ENCODE assay signal across 10 mouse cellular contexts in the genomic region with DNA sequence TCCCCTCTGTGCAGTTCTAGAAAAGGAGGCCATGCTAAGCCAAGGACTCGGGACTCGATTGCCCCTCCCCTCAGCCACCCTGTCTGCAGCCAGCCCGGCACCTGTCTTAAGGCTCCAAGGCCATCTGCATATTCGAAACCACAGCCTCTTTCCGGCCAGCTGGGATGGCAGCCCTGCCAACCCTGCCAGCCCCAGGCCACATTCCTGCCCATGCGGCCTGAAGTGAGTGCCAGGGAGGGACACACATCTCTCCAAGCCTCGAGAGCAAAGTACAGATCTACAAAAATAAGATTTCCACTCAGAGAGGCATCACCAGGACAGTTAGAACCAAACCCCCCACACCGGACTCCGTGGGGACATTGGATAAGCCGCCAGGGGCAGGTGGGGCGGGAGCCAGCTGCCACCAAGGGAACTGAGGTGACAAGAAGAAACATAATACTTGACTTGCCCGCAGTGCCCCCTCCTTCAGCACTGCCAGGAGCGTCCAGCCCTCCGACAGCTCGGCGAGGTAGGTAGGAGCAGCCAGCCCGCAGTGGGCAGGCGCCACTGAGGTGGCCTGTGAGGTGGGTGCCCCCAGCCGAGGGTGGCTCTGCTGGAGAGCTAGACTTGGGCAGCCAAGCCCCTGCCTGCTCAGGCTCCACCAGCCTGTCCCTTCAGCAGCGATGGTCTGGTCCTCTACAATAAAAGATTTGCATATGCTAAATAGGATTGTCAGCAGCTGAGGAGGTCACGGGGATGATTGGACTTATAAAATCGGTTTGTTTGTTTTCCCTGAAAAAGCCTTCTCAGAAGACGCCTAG. TPM values are rescaled to one million over a fixed set of nuclear protein-coding genes. Genes with fewer than 3 reads are reported as not detected.
DNase-seq lines count a peak whose midpoint lies in the region; ATAC-seq and TF ChIP-seq lines count a peak whose summit lies in the region.
"Had no signal": no experiment of that assay in that cellular context is flagged by ENCODE, and none has a peak within 500 bp of the region (broad histone marks: within the 10 kb centered on the region; RNA-seq: fewer than 3 reads in every experiment).

No protein-coding gene starts in this region.

- no peaks in the 10 kb centered on the region for H3K36me3 ChIP-seq in heart, adult 2 months (ENCODE audit: control insufficient read depth, insufficient read depth, low read length)
- H3K36me3 ChIP-seq in heart, embryonic 12.5 days = peaks cover 16% of the 10 kb centered on the region; the same call in 1 of the 2 replicates
- H3K36me3 ChIP-seq in intestine, postnatal 0 days (ENCODE audit: control insufficient read depth, insufficient read depth) = no peaks in the 10 kb centered on the region
- H3K36me3 ChIP-seq: embryonic facial prominence, embryonic 12.5 days had no signal

- H3K9ac ChIP-seq in heart, adult 2 months (ENCODE audit: low read depth, low read length) = no peak overlapping the region
- H3K9ac ChIP-seq in heart, embryonic 12.5 days = no peak overlapping the region
- H3K9ac ChIP-seq in intestine, postnatal 0 days (ENCODE audit: low read depth, low read length) = no peak overlapping the region
- H3K9ac ChIP-seq: embryonic facial prominence, embryonic 12.5 days had no signal

- DNase-seq in heart, adult 2 months = peak; percentile 49 to 74
- peak; percentile 48 for DNase-seq in brain, embryonic 14.5 days (ENCODE audit: low read depth)
- DNase-seq in heart, adult 9 months (ENCODE audit: low spot score in 2 of 2) = peak; percentile 64 to 74
- peak; percentile 21 for DNase-seq in kidney, postnatal 10 days
- no peak for DNase-seq in urinary bladder, adult 18-20 months (ENCODE audit: low spot score in 2 of 2)
- DNase-seq in left cerebral cortex, postnatal 10 days (ENCODE audit: extremely low spot score in 1 of 2, low spot score in 2 of 2) = no peak

- no peaks in the 10 kb centered on the region for H3K9me3 ChIP-seq in heart, embryonic 12.5 days (replicated peaks)
- H3K9me3 ChIP-seq in intestine, postnatal 0 days (ENCODE audit: control insufficient read depth) = no peaks in the 10 kb centered on the region
- H3K9me3 ChIP-seq: embryonic facial prominence, embryonic 12.5 days had no signal

- H3K27ac ChIP-seq in heart, adult 2 months = peak overlapping the region; percentile 75
- H3K27ac ChIP-seq in heart, embryonic 12.5 days (ENCODE audit: poor library complexity, severe bottlenecking) = no peak overlapping the region
- no peak overlapping the region for H3K27ac ChIP-seq in intestine, postnatal 0 days (ENCODE audit: low read depth, low read length)
- H3K27ac ChIP-seq: embryonic facial prominence, embryonic 12.5 days; macrophage had no signal

- H3K4me2 ChIP-seq in heart, embryonic 12.5 days = no peak overlapping the region
- H3K4me2 ChIP-seq in intestine, postnatal 0 days (replicated peaks; ENCODE audit: low read depth) = no peak overlapping the region
- H3K4me2 ChIP-seq: embryonic facial prominence, embryonic 12.5 days had no signal

- no peak for TF ChIP-seq POLR2A in heart, adult 2 months (IDR thresholded peaks at IDR 0.05; ENCODE audit: insufficient read depth, low read depth, low read length)
- no peak for TF ChIP-seq POLR2A in brain, embryonic 14.5 days (IDR thresholded peaks at IDR 0.05; ENCODE audit: borderline replicate concordance, extremely low read depth, insufficient read depth, insufficient read length, poor library complexity, severe bottlenecking)

- no peak overlapping the region for H3K4me3 ChIP-seq in heart, adult 2 months
- H3K4me3 ChIP-seq in heart, embryonic 12.5 days = no peak overlapping the region
- H3K4me3 ChIP-seq in intestine, postnatal 0 days (ENCODE audit: low read depth, low read length) = no peak overlapping the region
- H3K4me3 ChIP-seq: embryonic facial prominence, embryonic 12.5 days had no signal

- ATAC-seq in heart, embryonic 12.5 days (ENCODE audit: insufficient number of reproducible peaks, low FRiP score) = no peak
- ATAC-seq in intestine, postnatal 0 days = no peak

- H3K4me1 ChIP-seq in heart, adult 2 months (ENCODE audit: control insufficient read depth, insufficient read depth, low read length) = peaks cover 8% of the 10 kb centered on the region; the same call in 1 of the 2 replicates
- H3K4me1 ChIP-seq in heart, embryonic 12.5 days (replicated peaks) = peaks cover 13% of the 10 kb centered on the region
- H3K4me1 ChIP-seq in intestine, postnatal 0 days (replicated peaks; ENCODE audit: control insufficient read depth, insufficient read depth, low read length) = no peaks in the 10 kb centered on the region
- H3K4me1 ChIP-seq: embryonic facial prominence, embryonic 12.5 days had no signal

- TF ChIP-seq CTCF in heart, adult 2 months (IDR thresholded peaks at IDR 0.05) = no peak
- TF ChIP-seq CTCF in brain, embryonic 14.5 days (IDR thresholded peaks at IDR 0.05; ENCODE audit: borderline replicate concordance, extremely low read depth, insufficient read depth, insufficient read length) = no peak
- TF ChIP-seq CTCF in intestine, postnatal 0 days (IDR thresholded peaks at IDR 0.05; ENCODE audit: low read depth) = no peak

- no peaks in the 10 kb centered on the region for H3K27me3 ChIP-seq in heart, adult 2 months (ENCODE audit: control insufficient read depth, insufficient read depth, low read length)
- no peaks in the 10 kb centered on the region for H3K27me3 ChIP-seq in heart, embryonic 12.5 days (replicated peaks)
- H3K27me3 ChIP-seq in intestine, postnatal 0 days (replicated peaks; ENCODE audit: control insufficient read depth, insufficient read depth, low read length) = no peaks in the 10 kb centered on the region
- H3K27me3 ChIP-seq: embryonic facial prominence, embryonic 12.5 days had no signal

- 45% methylated on average over 23 of the region's 23 CpGs for WGBS in heart, adult 2 months
- WGBS in heart, embryonic 12.5 days = 58% methylated on average over 23 of the region's 23 CpGs
- WGBS in intestine, postnatal 0 days = 54% methylated on average over 23 of the region's 23 CpGs

- intact Hi-C loops in heart, adult 2 months (cut with DNase I) = no loop called here
- intact Hi-C loops in left cerebral cortex, postnatal 10 days (cut with DNase I) = no loop called here

- H3K79me2 ChIP-seq in heart, adult 2 months (replicated peaks; ENCODE audit: control insufficient read depth, insufficient read depth, low read length) = no peaks in the 10 kb centered on the region

- 0 out of 2 replicates have a peak, but pooled peaks have one; percentile 38 for TF ChIP-seq EP300 in heart, adult 2 months (IDR thresholded peaks at IDR 0.05; ENCODE audit: insufficient read depth, low read depth, low read length)

RNA-seq across cellular contexts. Expression of gene Exog, which starts 39.0 kb away (rescaled TPM):
- total RNA-seq in heart, adult 2 months (2021) = 1 to 10 TPM; 2.0 to 3.1 TPM
- polyA plus RNA-seq in heart, adult 2 months (2012; rRNA removed) = 1.7 and 2.8 TPM in 2 replicates
- 15.4 and 15.5 TPM in 2 replicates for polyA plus RNA-seq in heart, embryonic 12.5 days (2016; fragmentation: Nextera tagmentation; extraction: Ambion mirVana)
- polyA plus RNA-seq in brain, embryonic 14.5 days (2012; rRNA removed) = 21.4 and 25.7 TPM in 2 replicates
- polyA plus RNA-seq in intestine, postnatal 0 days (2015; fragmentation: Nextera tagmentation; extraction: Ambion mirVana) = 4.4 and 4.6 TPM in 2 replicates
- total RNA-seq in left cerebral cortex, postnatal 10 days (2021) = 10 to 100 TPM; 26.5 to 26.7 TPM

Comparison
In these comparisons a context has a peak if more than half of its experiments do, and no peak if none do; other contexts are left out.
1. DNase-seq: peak in heart, adult 2 months (2 of 2), brain, embryonic 14.5 days (single experiment), heart, adult 9 months (2 of 2) and kidney, postnatal 10 days (single experiment); none in urinary bladder, adult 18-20 months (0 of 2) and left cerebral cortex, postnatal 10 days (0 of 2).